Mouse (Mus musculus): ENCODE measurements around the gene Aven. TPM values are rescaled to one million over a fixed set of nuclear protein-coding genes. Genes with fewer than 3 reads are reported as not detected.

Aven gene
- polyA plus RNA-seq, 1 experiment from 2014 or later, result 5.8 TPM

DNA sequence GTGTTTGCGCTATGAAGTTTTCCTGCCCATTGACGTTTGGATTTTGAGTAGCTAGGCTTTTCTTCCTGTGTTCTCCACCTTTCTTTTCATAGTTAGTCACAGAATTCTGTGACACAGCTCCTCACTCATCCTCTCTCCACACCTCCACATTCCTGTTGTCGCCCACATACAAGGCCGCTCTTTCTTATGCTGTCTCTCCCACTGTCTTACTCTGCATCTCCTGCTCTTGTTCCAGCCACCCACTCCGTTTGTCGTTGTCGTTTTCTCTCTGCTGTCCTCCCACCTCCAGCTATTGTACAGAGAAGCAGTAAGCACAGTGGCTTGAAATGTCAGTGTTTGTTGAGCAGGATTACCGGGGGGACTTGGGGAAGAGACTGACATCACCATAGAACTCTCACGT lies 139.8 kb downstream of the Aven start:
- no peak overlapping the region for H3K9ac ChIP-seq
- H3K4me3 ChIP-seq (replicated peaks), result no peak overlapping the region
- H3K4me1 ChIP-seq, result no peaks in the 10 kb centered on the region
- H3K27me3 ChIP-seq, result no peaks in the 10 kb centered on the region
- ATAC-seq (ENCODE audit: low FRiP score), result no peak
- no peak overlapping the region for H3K27ac ChIP-seq
- no peaks in the 10 kb centered on the region for H3K36me3 ChIP-seq (replicated peaks)
- no peaks in the 10 kb centered on the region for H3K9me3 ChIP-seq
- WGBS, result 92% methylated on average over 9 of the region's 9 CpGs
- no peak overlapping the region for H3K4me2 ChIP-seq

DNA sequence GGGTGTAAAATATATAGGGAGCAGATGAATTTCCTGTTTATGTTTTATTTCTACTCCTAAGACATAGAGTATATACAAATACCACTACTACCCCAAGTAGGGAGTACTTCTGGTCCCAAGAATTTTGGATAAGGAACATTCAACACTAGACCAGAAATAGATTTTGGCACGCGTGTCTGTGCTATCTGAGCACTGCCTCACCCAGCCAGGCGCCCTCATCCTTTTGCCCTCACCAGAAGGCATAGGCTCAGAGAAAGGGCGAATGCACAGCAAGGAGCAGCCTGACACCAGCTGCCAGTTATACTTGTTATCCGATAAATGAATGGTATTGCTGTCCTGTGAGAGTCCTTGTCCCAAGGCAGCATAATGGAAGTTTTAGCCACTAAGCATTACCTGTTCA lies 144.4 kb downstream of the Aven start:
- H3K4me3 ChIP-seq (replicated peaks), result no peak overlapping the region
- H3K9me3 ChIP-seq, result no peaks in the 10 kb centered on the region
- H3K4me1 ChIP-seq, result no peaks in the 10 kb centered on the region
- H3K36me3 ChIP-seq (replicated peaks), result no peaks in the 10 kb centered on the region
- no peak overlapping the region for H3K9ac ChIP-seq
- no peak overlapping the region for H3K27ac ChIP-seq
- ATAC-seq (ENCODE audit: low FRiP score), result no peak
- 93% methylated on average over 5 of the region's 5 CpGs for WGBS
- no peak overlapping the region for H3K4me2 ChIP-seq
- no peaks in the 10 kb centered on the region for H3K27me3 ChIP-seq

DNA sequence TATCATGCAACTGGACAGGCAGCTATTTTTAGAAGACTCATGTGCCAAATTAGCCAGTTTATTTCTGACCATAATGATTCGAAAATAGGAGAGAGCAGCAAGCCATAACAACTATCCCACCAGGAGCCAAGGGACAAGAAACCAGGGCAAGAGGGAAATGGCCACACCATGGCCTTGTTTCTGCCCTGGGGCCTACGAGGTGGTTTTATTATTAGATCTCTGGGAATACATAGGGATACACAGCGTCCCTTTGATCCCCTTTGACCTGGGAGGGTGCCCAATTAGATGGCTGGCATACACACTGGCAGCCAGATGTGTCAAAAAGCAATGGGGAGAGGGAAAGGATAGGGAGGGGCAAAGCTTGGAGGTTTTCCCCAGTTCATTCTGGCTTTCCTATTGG lies 161.1 kb downstream of the Aven start:
- H3K4me2 ChIP-seq, result no peak overlapping the region
- H3K4me3 ChIP-seq (replicated peaks), result no peak overlapping the region
- no peaks in the 10 kb centered on the region for H3K27me3 ChIP-seq
- no peak for ATAC-seq (ENCODE audit: low FRiP score)
- no peaks in the 10 kb centered on the region for H3K36me3 ChIP-seq (replicated peaks)
- WGBS, result 81% methylated on average over 3 of the region's 3 CpGs
- no peaks in the 10 kb centered on the region for H3K4me1 ChIP-seq
- H3K9me3 ChIP-seq, result no peaks in the 10 kb centered on the region
- no peak overlapping the region for H3K27ac ChIP-seq
- H3K9ac ChIP-seq, result no peak overlapping the region

DNA sequence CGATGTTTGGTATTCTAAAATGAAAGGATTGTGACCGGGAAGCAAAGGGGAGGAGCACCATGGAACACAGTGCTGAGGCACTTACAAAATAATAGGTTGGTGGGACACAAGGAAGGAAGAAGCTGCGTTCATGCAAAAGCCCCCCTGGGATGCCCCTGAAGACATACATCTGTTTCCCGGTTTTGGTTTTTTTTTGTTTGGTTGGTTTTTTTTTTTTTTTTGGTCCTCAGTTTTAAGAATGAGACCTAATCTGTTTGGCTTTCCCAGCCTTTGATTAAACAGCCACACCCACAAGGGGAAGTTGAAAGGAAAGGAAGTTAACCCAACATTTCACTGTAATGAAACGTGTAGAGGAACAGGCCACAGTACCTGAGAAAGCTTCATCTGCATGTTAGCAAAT lies 163.4 kb downstream of the Aven start:
- H3K4me2 ChIP-seq, result no peak overlapping the region
- H3K27me3 ChIP-seq, result no peaks in the 10 kb centered on the region
- no peaks in the 10 kb centered on the region for H3K4me1 ChIP-seq
- no peak overlapping the region for H3K4me3 ChIP-seq (replicated peaks)
- H3K9me3 ChIP-seq, result no peaks in the 10 kb centered on the region
- WGBS, result 76% methylated on average over 5 of the region's 5 CpGs
- ATAC-seq (ENCODE audit: low FRiP score), result no peak
- no peak overlapping the region for H3K9ac ChIP-seq
- no peak overlapping the region for H3K27ac ChIP-seq
- no peaks in the 10 kb centered on the region for H3K36me3 ChIP-seq (replicated peaks)

GRCm38 (mm10) chr2:112669461-112669860 lies 176.7 kb downstream of the Aven start:
- H3K4me3 ChIP-seq (replicated peaks), result no peak overlapping the region
- H3K4me2 ChIP-seq, result no peak overlapping the region
- H3K4me1 ChIP-seq, result no peaks in the 10 kb centered on the region
- WGBS, result 85% methylated on average over 3 of the region's 3 CpGs
- no peaks in the 10 kb centered on the region for H3K9me3 ChIP-seq
- no peaks in the 10 kb centered on the region for H3K27me3 ChIP-seq
- no peak for ATAC-seq (ENCODE audit: low FRiP score)
- no peaks in the 10 kb centered on the region for H3K36me3 ChIP-seq (replicated peaks)
- H3K27ac ChIP-seq, result no peak overlapping the region
- no peak overlapping the region for H3K9ac ChIP-seq

DNA sequence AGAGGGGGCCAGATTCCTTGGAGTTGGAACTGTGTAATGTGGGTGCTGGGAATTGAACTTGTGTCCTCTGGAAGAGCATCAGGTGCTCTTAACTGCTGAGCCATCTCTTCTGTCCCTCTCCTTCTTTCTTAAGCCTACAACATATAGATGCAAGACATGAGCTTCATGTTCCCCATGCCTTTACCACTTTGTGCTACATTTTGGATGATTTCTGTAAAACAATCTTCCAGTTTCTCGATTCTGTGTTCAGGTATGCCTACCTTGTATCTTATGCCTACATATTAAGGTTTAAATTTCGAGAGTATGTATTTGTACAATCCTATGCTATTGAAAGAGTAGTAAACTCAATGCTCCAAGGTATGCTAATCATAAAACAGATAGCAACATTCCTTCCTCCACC lies 183.4 kb downstream of the Aven start:
- no peaks in the 10 kb centered on the region for H3K27me3 ChIP-seq
- H3K4me2 ChIP-seq, result no peak overlapping the region
- 88% methylated on average over 2 of the region's 2 CpGs for WGBS
- H3K4me1 ChIP-seq, result no peaks in the 10 kb centered on the region
- H3K27ac ChIP-seq, result no peak overlapping the region
- no peak overlapping the region for H3K9ac ChIP-seq
- no peaks in the 10 kb centered on the region for H3K36me3 ChIP-seq (replicated peaks)
- H3K9me3 ChIP-seq, result no peaks in the 10 kb centered on the region
- H3K4me3 ChIP-seq (replicated peaks), result no peak overlapping the region
- no peak for ATAC-seq (ENCODE audit: low FRiP score)

DNA sequence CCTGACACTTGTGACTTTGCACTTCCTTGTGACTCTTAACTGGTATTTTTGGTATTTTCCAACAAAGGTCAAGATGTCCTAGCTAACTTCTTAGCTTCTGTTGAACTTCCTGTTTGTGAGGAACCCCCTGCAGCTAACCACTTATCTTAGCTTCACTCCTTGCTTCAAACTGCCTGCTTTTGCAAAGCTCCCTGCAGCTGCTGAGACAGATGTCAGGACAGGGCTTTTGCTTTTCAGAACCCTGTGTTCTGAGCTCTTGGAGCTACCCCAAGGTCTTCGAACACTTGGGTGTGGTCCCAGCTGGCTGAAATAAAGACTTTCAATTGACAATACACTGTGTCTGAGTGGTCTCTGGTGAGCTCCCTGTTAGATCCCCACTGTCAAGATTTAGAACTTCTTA lies 184.0 kb downstream of the Aven start:
- no peak overlapping the region for H3K4me3 ChIP-seq (replicated peaks)
- no peak overlapping the region for H3K4me2 ChIP-seq
- no peak overlapping the region for H3K27ac ChIP-seq
- H3K4me1 ChIP-seq, result no peaks in the 10 kb centered on the region
- ATAC-seq (ENCODE audit: low FRiP score), result no peak
- 49% methylated on average over 1 of the region's 1 CpGs for WGBS
- no peaks in the 10 kb centered on the region for H3K27me3 ChIP-seq
- no peaks in the 10 kb centered on the region for H3K36me3 ChIP-seq (replicated peaks)
- H3K9ac ChIP-seq, result no peak overlapping the region
- no peaks in the 10 kb centered on the region for H3K9me3 ChIP-seq

GRCm38 (mm10) chr2:112677246-112677645 lies 184.5 kb downstream of the Aven start:
- WGBS, result 35% methylated on average over 1 of the region's 1 CpGs
- Histone ChIP-seq H3K36me3 (replicated peaks) (no peaks in the 10 kb centered on the region), H3K9ac (no peak overlapping the region), H3K27ac (no peak overlapping the region), H3K4me1 (no peaks in the 10 kb centered on the region), H3K9me3 (no peaks in the 10 kb centered on the region), H3K4me3 (replicated peaks) (no peak overlapping the region), H3K4me2 (no peak overlapping the region), H3K27me3 (no peaks in the 10 kb centered on the region)
- no peak for ATAC-seq (ENCODE audit: low FRiP score)

GRCm38 (mm10) chr2:112681817-112682216 lies 189.1 kb downstream of the Aven start:
- H3K4me3 ChIP-seq (replicated peaks), result no peak overlapping the region
- no peaks in the 10 kb centered on the region for H3K36me3 ChIP-seq (replicated peaks)
- no peak overlapping the region for H3K9ac ChIP-seq
- H3K4me1 ChIP-seq, result no peaks in the 10 kb centered on the region
- 89% methylated on average over 5 of the region's 5 CpGs for WGBS
- ATAC-seq (ENCODE audit: low FRiP score), result no peak
- H3K27me3 ChIP-seq, result no peaks in the 10 kb centered on the region
- no peak overlapping the region for H3K4me2 ChIP-seq
- H3K9me3 ChIP-seq, result no peaks in the 10 kb centered on the region
- H3K27ac ChIP-seq, result no peak overlapping the region

Small RNA genes within 50 kb of the gene (microRNA-seq; reads per million reads assigned to microRNA genes)
- gene Gm44374, result not detected

Other genes starting within 250 kb of the Aven start
- not detected in 2 replicates for gene Nutm1, start 233.7 kb upstream of the Aven start, polyA plus RNA-seq (2016; fragmentation: Nextera tagmentation; extraction: Ambion mirVana)
- 152 and 157 TPM in 2 replicates for gene Nop10, start 231.0 kb upstream of the Aven start, polyA plus RNA-seq (2016; fragmentation: Nextera tagmentation; extraction: Ambion mirVana)
- 17.2 and 17.6 TPM in 2 replicates for gene Slc12a6, start 227.1 kb upstream of the Aven start, polyA plus RNA-seq (2016; fragmentation: Nextera tagmentation; extraction: Ambion mirVana)
- not detected in 2 replicates for gene Gm21985, start 226.7 kb upstream of the Aven start, polyA plus RNA-seq (2016; fragmentation: Nextera tagmentation; extraction: Ambion mirVana)
- 104 and 111 TPM in 2 replicates for gene Emc4, start 124.9 kb upstream of the Aven start, polyA plus RNA-seq (2016; fragmentation: Nextera tagmentation; extraction: Ambion mirVana)
- 48.6 and 53.4 TPM in 2 replicates for gene Katnbl1, start 113.8 kb upstream of the Aven start, polyA plus RNA-seq (2016; fragmentation: Nextera tagmentation; extraction: Ambion mirVana)
- gene Emc7, start 38.0 kb upstream of the Aven start, polyA plus RNA-seq (2016; fragmentation: Nextera tagmentation; extraction: Ambion mirVana), result 11.1 and 11.5 TPM in 2 replicates
- gene Chrm5, start 12.2 kb upstream of the Aven start, polyA plus RNA-seq (2016; fragmentation: Nextera tagmentation; extraction: Ambion mirVana), result 0.31 TPM in 1 of 2 replicates, not detected in the other